Mouse (Mus musculus) midbrain, embryonic 10.5 days (tissue): ENCODE measurements around the gene Zbtb17. TPM values are rescaled to one million over a fixed set of nuclear protein-coding genes. Genes with fewer than 3 reads are reported as not detected.

Source experiments
- DNase-seq: peaks from one replicate; pipeline ENCODE4 v3.0.0-alpha.2; 2017; ENCODE audit warnings: low spot score
- H3K27ac ChIP-seq: fragments of 300-500 bp; sonication (generic); replicated peaks from 2 replicates; pipeline ENCODE4 v1.5.1; 2016; ENCODE audit warnings: mild to moderate bottlenecking
- H3K27me3 ChIP-seq: fragments of 300-500 bp; sonication (generic); 2 replicates; pipeline ENCODE4 v1.6.1; 2016; ENCODE audit warnings: low read depth, mild to moderate bottlenecking; ENCODE audit not compliant: poor library complexity, severe bottlenecking
- H3K36me3 ChIP-seq: fragments of 300-500 bp; sonication (generic); 2 replicates; pipeline ENCODE4 v1.6.1; 2016; ENCODE audit warnings: mild to moderate bottlenecking, moderate library complexity
- H3K4me1 ChIP-seq: fragments of 300-500 bp; sonication (generic); 2 replicates; pipeline ENCODE4 v1.6.1; 2016
- H3K4me3 ChIP-seq: fragments of 300-500 bp; sonication (generic); 2 replicates; pipeline ENCODE4 v1.5.1; 2016; ENCODE audit warnings: mild to moderate bottlenecking, moderate library complexity
- H3K9me3 ChIP-seq: fragments of 300-500 bp; sonication (generic); replicated peaks from 2 replicates; pipeline ENCODE4 v1.6.1; 2016; ENCODE audit warnings: mild to moderate bottlenecking
- WGBS: fragments of 180-500 bp; shearing (Covaris S2); methylation state at CpG from one replicate; pipeline ENCODE4 v1.1.7; 2016; 5-methylcytosine and 5-hydroxymethylcytosine counted together
- polyA plus RNA-seq: library from polyadenylated mRNA; unstranded; fragments of >200 nt; fragmentation: Nextera tagmentation; extraction: Ambion mirVana; gene quantifications from 2 replicates; pipeline ENCODE4 v1.2.1, GENCODE M21; 2016

Zbtb17 gene
- polyA plus RNA-seq, 1 experiment from 2014 or later = 55.1 TPM

- WGBS = 95% methylated on average over 11 of the region's 11 CpGs
- Histone ChIP-seq H3K4me1 (no peaks in the 10 kb centered on the region), H3K36me3 (peaks cover 100% of the 10 kb centered on the region), H3K9me3 (no peaks in the 10 kb centered on the region; the same call in 1 of the 2 replicates), H3K27me3 (no peaks in the 10 kb centered on the region), H3K27ac (no peak overlapping the region), H3K4me3 (no peak overlapping the region)
- no peak for DNase-seq
These were observed 43.1 kb downstream of the Zbtb17 start for GRCm38 (mm10) chr4:141487581-141487980.

- H3K4me3 ChIP-seq = no peak overlapping the region
- DNase-seq = no peak
- no peaks in the 10 kb centered on the region for H3K4me1 ChIP-seq
- H3K27ac ChIP-seq = no peak overlapping the region
- H3K36me3 ChIP-seq = peaks cover 100% of the 10 kb centered on the region
- 93% methylated on average over 4 of the region's 4 CpGs for WGBS
- H3K9me3 ChIP-seq = no peaks in the 10 kb centered on the region; the same call in 1 of the 2 replicates
- no peaks in the 10 kb centered on the region for H3K27me3 ChIP-seq
These were observed 44.2 kb downstream of the Zbtb17 start for GRCm38 (mm10) chr4:141488670-141489069.

DNA sequence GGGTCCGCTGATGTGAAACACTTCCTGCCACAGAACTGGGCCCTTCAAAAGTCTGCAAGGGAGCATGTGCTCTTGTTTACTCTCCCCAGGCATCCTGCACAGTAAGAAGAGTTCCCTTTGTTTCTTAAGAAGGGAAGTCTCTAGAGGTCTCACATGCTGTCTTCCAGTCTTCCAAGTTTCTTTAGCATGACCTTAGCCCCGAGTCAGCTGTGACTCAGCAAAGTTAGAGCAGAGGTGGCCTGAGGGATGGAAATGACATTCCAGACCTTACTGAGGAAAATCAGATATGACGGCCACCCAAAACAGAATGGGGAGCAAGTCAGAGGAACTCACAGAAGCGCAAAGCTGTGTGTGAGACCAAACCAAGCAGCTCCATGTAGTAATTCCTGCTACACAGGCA, 56.2 kb downstream of the Zbtb17 start:
- Histone ChIP-seq H3K36me3 (peaks cover 31% of the 10 kb centered on the region), H3K9me3 (no peaks in the 10 kb centered on the region), H3K27ac (no peak overlapping the region), H3K27me3 (no peaks in the 10 kb centered on the region), H3K4me1 (peaks cover 14% of the 10 kb centered on the region), H3K4me3 (no peak overlapping the region)
- no peak for DNase-seq
- WGBS = 72% methylated on average over 4 of the region's 4 CpGs

GRCm38 (mm10) chr4:141501058-141501457, 56.6 kb downstream of the Zbtb17 start:
- H3K9me3 ChIP-seq = no peaks in the 10 kb centered on the region
- DNase-seq = no peak
- WGBS = 81% methylated on average over 5 of the region's 5 CpGs
- H3K36me3 ChIP-seq = peaks cover 27% of the 10 kb centered on the region; the same call in 1 of the 2 replicates
- peaks cover 14% of the 10 kb centered on the region for H3K4me1 ChIP-seq
- no peak overlapping the region for H3K27ac ChIP-seq
- H3K4me3 ChIP-seq = no peak overlapping the region
- H3K27me3 ChIP-seq = no peaks in the 10 kb centered on the region

DNA sequence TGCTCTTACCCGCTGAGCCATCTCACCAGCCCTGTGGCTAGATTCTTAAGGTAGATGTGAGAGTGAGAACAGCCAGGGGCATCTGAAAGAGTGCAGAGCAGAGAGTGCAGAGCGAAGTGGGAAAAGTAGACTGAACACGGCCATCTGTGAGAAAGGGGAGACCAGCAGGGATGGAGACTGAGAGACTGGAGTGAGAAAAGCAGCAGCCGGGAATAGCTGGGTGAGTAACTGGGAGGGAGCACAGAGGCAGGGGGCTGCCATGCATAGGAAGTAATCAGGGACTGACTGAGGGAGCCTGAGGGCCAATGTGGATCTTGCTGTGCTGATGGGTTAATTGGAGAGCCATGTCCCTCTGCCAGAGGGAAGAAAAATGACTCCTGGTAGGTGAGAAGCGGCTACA, 58.3 kb downstream of the Zbtb17 start:
- Histone ChIP-seq H3K27me3 (no peaks in the 10 kb centered on the region), H3K36me3 (peaks cover 23% of the 10 kb centered on the region; the same call in 1 of the 2 replicates), H3K4me1 (peaks cover 21% of the 10 kb centered on the region), H3K9me3 (no peaks in the 10 kb centered on the region), H3K4me3 (no peak overlapping the region), H3K27ac (no peak overlapping the region)
- WGBS = 77% methylated on average over 5 of the region's 5 CpGs
- no peak for DNase-seq

DNA sequence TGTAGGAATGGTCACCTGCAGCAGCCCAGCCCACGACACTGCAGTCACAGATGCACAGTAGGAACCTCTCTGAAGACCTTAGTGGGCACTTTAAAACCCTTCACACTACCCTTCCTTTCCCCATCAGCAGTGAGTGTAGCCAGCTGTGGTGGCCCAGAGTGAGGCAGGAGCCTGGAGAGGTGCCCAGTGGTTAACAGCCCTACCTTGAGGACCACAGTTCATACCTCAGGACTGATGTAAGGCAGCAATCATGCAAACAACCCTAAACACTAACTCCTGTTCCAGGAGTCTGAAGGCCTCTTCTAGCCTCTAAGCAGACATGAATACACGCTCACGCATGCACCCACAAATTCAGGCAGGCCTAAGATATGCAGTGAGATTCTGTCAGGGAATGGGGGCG, 60.0 kb downstream of the Zbtb17 start:
- H3K4me1 ChIP-seq = peaks cover 21% of the 10 kb centered on the region
- H3K27me3 ChIP-seq = no peaks in the 10 kb centered on the region
- H3K36me3 ChIP-seq = peaks cover 23% of the 10 kb centered on the region; the same call in 1 of the 2 replicates
- H3K4me3 ChIP-seq = no peak overlapping the region
- no peak overlapping the region for H3K27ac ChIP-seq
- no peak for DNase-seq
- no peaks in the 10 kb centered on the region for H3K9me3 ChIP-seq
- 93% methylated on average over 4 of the region's 4 CpGs for WGBS

DNA sequence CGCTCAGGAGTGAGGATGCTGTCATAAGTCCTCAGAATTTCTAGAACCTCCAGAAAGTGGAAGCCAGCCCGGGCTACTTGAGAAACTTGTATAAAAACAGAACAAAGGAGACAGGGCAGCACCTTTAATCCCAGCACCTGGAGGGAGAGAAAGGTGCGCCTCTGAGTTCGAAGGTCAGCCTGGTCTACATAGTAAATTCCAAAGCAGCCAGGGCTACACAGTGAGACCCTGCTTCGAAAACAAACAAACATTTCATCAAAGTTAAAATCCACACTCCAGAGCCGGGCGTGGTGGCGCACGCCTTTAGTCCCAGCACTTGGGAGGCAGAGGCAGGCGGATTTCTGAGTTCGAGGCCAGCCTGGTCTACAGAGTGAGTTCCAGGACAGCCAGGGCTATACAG, 61.4 kb downstream of the Zbtb17 start:
- Histone ChIP-seq H3K4me3 (no peak overlapping the region), H3K9me3 (no peaks in the 10 kb centered on the region), H3K27me3 (no peaks in the 10 kb centered on the region), H3K4me1 (peaks cover 21% of the 10 kb centered on the region), H3K27ac (no peak overlapping the region), H3K36me3 (peaks cover 19% of the 10 kb centered on the region; the same call in 1 of the 2 replicates)
- no peak for DNase-seq
- 96% methylated on average over 11 of the region's 11 CpGs for WGBS

DNA sequence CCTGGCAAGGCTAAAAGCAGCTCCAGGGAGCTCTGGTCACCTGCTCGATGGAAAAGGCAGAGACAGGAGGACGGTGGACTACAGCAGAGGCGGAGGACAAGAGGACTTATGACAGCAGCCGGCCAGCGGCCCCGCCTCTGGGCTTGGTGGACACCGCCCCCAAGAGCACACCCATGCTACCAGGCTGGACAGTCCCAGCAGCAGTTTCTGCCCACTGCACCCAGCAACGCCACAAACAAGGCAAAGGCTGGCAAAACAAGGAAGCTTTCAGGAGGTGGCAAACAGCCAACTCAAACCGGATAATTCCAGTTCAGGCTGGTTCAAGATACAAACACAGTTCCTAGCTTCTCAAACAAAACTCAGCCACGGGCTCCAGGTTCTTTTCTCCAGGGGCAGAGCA, 61.9 kb downstream of the Zbtb17 start:
- H3K27ac ChIP-seq = peak overlapping the region; percentile 61
- no peak for DNase-seq

GRCm38 (mm10) chr4:141506893-141507292, 62.4 kb downstream of the Zbtb17 start:
- no peak for DNase-seq
- Histone ChIP-seq H3K27ac (no peak overlapping the region), H3K36me3 (peaks cover 28% of the 10 kb centered on the region; the same call in 1 of the 2 replicates), H3K9me3 (no peaks in the 10 kb centered on the region), H3K27me3 (no peaks in the 10 kb centered on the region), H3K4me3 (no peak overlapping the region), H3K4me1 (peaks cover 14% of the 10 kb centered on the region)
- WGBS = 84% methylated on average over 10 of the region's 10 CpGs

More for the DNA sequence above, 61.9 kb downstream of the Zbtb17 start:
- Histone ChIP-seq H3K4me3 (no peak overlapping the region), H3K4me1 (peaks cover 19% of the 10 kb centered on the region), H3K27me3 (no peaks in the 10 kb centered on the region), H3K9me3 (no peaks in the 10 kb centered on the region), H3K36me3 (peaks cover 24% of the 10 kb centered on the region; the same call in 1 of the 2 replicates)
- WGBS = 87% methylated on average over 10 of the region's 10 CpGs

DNA sequence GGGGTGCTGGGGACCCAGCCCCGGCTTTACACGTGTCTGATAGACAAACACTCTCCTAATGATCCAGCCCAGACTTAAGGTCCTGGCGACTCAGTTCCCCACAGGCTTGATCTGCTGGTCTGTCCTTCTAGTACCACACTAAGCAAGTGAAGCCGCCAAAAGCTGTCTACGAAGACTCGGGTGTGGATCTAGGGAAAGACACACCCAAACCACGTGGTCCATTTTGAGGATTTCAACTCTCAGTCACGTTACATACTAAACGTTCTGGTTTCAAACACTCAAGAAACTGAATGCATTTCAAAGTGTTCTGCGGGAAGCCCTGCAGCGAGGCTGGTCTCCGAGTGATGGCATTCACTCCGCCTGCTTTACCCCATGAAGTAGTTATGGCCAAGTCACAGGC, 66.0 kb downstream of the Zbtb17 start:
- Histone ChIP-seq H3K9me3 (no peaks in the 10 kb centered on the region), H3K36me3 (peaks cover 43% of the 10 kb centered on the region), H3K4me3 (no peak overlapping the region), H3K27me3 (no peaks in the 10 kb centered on the region), H3K4me1 (0 out of 2 replicates have a peak, but pooled peaks cover 7% of the 10 kb centered on the region), H3K27ac (no peak overlapping the region)
- DNase-seq = no peak
- 88% methylated on average over 13 of the region's 13 CpGs for WGBS

DNA sequence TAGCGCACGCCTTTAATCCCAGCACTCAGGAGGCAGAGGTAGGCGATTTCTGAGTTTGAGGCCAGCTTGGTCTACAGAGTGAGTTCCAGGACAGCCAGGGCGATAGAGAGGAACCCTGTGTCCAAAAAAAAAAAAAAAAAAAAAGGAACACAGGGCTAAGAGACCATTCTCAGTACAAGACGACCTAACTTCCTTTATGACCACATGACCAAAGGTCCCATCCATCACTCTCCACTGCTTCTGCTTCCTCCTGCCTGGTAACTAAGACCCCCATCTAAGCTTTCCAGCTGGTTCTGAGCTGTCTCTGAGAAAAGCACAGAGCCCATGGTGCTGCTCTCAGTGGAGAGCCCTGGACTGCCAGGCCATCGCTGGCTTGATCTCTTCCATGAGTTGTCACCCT, 67.7 kb downstream of the Zbtb17 start:
- DNase-seq = no peak
- no peak overlapping the region for H3K27ac ChIP-seq
- H3K4me3 ChIP-seq = no peak overlapping the region
- H3K4me1 ChIP-seq = no peaks in the 10 kb centered on the region
- peaks cover 59% of the 10 kb centered on the region for H3K36me3 ChIP-seq
- 78% methylated on average over 6 of the region's 6 CpGs for WGBS
- H3K9me3 ChIP-seq = no peaks in the 10 kb centered on the region
- no peaks in the 10 kb centered on the region for H3K27me3 ChIP-seq

GRCm38 (mm10) chr4:141514179-141514641, 69.8 kb downstream of the Zbtb17 start:
- no peak for DNase-seq
- Histone ChIP-seq H3K27me3 (no peaks in the 10 kb centered on the region), H3K9me3 (no peaks in the 10 kb centered on the region), H3K27ac (no peak overlapping the region), H3K4me1 (no peaks in the 10 kb centered on the region), H3K36me3 (peaks cover 78% of the 10 kb centered on the region), H3K4me3 (no peak overlapping the region)
- 72% methylated on average over 12 of the region's 12 CpGs for WGBS
